Mouse (Mus musculus) embryonic facial prominence, embryonic 12.5 days (tissue): Measurements from ENCODE around the gene Rcc2. TPM values are rescaled to one million over a fixed set of nuclear protein-coding genes. Genes with fewer than 3 reads are reported as not detected.
A peak's percentile ranks its signal among the peaks of the same experiment; 100 is the strongest.

Source experiments
- ATAC-seq: fragments of 200-750 bp; cut with Nextera tagmentation; 2 replicates; pipeline ENCODE4 v1.8.0; 2017; ENCODE audit not compliant: insufficient number of reproducible peaks, insufficient read depth, low FRiP score, low TSS enrichment
- H3K27ac ChIP-seq: fragments of 300-500 bp; sonication (generic); 2 replicates; pipeline ENCODE4 v1.5.1; 2016; ENCODE audit warnings: mild to moderate bottlenecking
- H3K27me3 ChIP-seq: fragments of 300-500 bp; sonication (generic); 2 replicates; pipeline ENCODE4 v1.6.1; 2016; ENCODE audit warnings: mild to moderate bottlenecking, moderate library complexity
- H3K36me3 ChIP-seq: fragments of 300-500 bp; sonication (generic); 2 replicates; pipeline ENCODE4 v1.6.1; 2016; ENCODE audit warnings: mild to moderate bottlenecking
- H3K4me1 ChIP-seq: fragments of 300-500 bp; sonication (generic); 2 replicates; pipeline ENCODE4 v1.6.1; 2016
- H3K4me2 ChIP-seq: fragments of 300-500 bp; sonication (generic); replicated peaks from 2 replicates; pipeline ENCODE4 v1.6.1; 2016; ENCODE audit warnings: mild to moderate bottlenecking, moderate library complexity
- H3K4me3 ChIP-seq: fragments of 300-500 bp; sonication (generic); 2 replicates; pipeline ENCODE4 v1.5.1; 2016; ENCODE audit warnings: mild to moderate bottlenecking
- H3K9ac ChIP-seq: fragments of 300-500 bp; sonication (generic); 2 replicates; pipeline ENCODE4 v1.6.1; 2016; ENCODE audit warnings: mild to moderate bottlenecking, moderate library complexity
- H3K9me3 ChIP-seq: fragments of 300-500 bp; sonication (generic); 2 replicates; pipeline ENCODE4 v1.6.1; 2016; ENCODE audit warnings: mild to moderate bottlenecking, moderate library complexity
- WGBS: fragments of 180-500 bp; shearing (Covaris S2); methylation state at CpG from one replicate; pipeline ENCODE4 v1.1.7; 2016; 5-methylcytosine and 5-hydroxymethylcytosine counted together
- polyA plus RNA-seq: library from polyadenylated mRNA; unstranded; fragments of >200 nt; fragmentation: Nextera tagmentation; extraction: Ambion mirVana; gene quantifications from 2 replicates; pipeline ENCODE4 v1.2.1, GENCODE M21; 2016

Gene Rcc2
- polyA plus RNA-seq, 1 experiment from 2014 or later, result 95.5 TPM

DNA sequence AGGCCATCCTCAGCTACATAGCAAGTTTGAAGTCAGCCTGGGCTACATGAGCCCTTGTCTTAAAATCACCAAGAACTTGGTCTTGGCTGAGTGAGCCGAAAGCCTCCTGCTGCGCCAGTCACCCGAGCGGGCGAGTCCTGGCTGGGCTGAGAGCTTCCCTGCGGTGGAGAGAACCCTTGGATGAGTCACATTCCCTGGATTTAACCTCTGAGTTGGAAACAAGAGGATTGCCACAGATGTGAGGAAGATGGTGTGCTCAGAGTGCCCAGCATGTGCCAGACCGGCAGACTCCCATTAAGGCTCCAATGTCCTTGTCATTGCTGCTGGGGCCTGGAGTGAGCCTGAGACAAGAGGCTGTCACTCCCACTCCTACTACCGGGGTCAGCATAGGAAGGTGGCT, 32.5 kb upstream of the Rcc2 start:
- Histone ChIP-seq H3K4me3 (no peak overlapping the region), H3K36me3 (no peaks in the 10 kb centered on the region), H3K4me2 (no peak overlapping the region), H3K9ac (no peak overlapping the region), H3K27ac (no peak overlapping the region), H3K27me3 (no peaks in the 10 kb centered on the region), H3K9me3 (no peaks in the 10 kb centered on the region), H3K4me1 (peaks cover 5% of the 10 kb centered on the region)
- WGBS, result 87% methylated on average over 8 of the region's 8 CpGs
- no peak for ATAC-seq

DNA sequence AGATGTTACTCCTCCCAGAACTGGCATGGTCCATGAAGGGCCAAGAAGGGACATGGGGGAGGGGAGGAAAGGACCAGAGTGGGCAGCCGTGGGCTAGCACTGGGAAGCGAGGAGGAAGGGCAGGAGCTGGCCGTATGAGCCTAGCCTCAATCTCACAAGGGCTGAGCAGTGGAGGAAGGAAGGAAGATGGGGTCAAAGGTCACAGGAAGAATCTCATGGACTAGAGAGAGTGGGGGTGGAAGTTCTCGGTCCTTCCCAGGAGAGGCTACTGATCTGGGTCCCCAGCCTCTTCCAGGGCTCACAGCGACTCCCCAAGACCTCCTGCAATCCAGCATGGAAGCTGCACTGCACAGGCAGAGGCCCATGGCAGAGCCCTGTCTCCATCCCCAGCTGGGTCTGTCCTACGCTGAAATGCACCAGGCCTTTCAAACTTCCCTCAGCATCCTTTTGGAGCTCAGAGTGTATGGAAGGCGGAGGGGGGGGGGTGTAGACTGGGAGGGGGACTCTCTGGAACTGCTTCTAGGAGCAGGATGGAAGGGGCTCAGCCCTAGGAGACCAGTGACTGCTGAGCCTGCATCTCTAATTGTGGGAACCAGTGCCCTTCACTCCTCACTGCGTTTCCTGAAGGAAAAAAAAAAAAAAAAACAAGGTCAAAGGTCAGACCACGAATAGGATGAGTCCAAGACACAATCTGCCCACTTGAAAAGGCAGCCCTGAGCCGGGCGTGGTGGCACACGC, 26.6 kb upstream of the Rcc2 start:
- H3K9me3 ChIP-seq, result no peaks in the 10 kb centered on the region
- peak; percentile 43; the same call in 1 of the 2 replicates for ATAC-seq
- H3K4me1 ChIP-seq, result no peaks in the 10 kb centered on the region
- 49% methylated on average over 12 of the region's 12 CpGs for WGBS
- no peak overlapping the region for H3K4me3 ChIP-seq
- H3K27ac ChIP-seq, result no peak overlapping the region
- H3K9ac ChIP-seq, result no peak overlapping the region
- H3K4me2 ChIP-seq, result no peak overlapping the region
- H3K27me3 ChIP-seq, result no peaks in the 10 kb centered on the region
- no peaks in the 10 kb centered on the region for H3K36me3 ChIP-seq

DNA sequence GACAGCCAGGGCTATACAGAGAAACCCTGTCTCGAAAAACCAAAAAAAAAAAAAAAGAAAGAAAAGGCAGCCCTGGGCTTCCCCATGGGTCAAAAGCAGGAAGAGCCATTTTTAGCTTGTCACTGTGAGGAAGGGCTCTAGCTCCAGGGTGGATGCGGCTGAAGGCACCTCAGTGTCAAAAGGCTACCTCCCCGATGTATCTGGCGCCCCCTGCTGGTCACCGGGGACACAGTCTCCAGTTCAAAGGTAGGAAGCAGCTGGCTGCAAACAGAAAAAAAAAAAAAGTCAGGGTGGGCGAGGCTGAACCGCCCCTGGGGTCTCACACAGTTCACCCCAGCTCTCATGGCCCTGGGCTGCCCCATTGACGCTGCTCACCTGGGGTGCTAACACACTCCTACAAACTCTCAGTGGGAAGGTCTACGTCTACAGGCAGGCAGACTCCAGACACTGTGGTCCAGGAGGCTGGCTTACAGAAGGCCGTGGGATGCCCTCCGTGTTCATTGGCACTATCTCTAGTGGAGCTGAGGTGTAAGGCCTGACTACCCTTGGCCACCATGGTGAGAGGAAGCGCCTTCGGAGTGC, 25.9 kb upstream of the Rcc2 start:
- Histone ChIP-seq H3K9me3 (no peaks in the 10 kb centered on the region), H3K4me1 (no peaks in the 10 kb centered on the region), H3K27me3 (no peaks in the 10 kb centered on the region), H3K4me3 (no peak overlapping the region), H3K4me2 (no peak overlapping the region), H3K9ac (no peak overlapping the region), H3K27ac (no peak overlapping the region), H3K36me3 (no peaks in the 10 kb centered on the region)
- ATAC-seq, result no peak
- WGBS, result 33% methylated on average over 12 of the region's 13 CpGs

DNA sequence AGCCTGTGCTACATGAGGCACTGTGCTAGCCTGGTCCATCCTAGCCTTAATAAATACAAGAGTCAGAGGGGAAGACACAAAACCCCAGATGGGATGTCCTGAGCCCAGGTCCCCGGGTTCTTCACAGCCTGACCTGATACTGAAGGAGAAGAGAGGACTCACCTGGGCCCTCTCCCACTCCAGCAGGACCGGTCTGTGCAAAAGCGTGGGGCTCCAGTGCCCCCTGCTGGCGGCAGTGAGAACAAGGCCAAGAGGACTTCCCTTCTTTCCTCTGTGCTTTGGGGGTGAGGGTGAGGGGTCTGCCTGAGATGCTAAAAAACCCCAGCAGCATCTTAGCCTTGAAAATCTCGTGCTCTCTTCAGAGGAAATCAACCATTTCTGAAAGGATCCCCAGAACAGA, 21.3 kb upstream of the Rcc2 start:
- no peak overlapping the region for H3K4me2 ChIP-seq
- H3K9ac ChIP-seq, result no peak overlapping the region
- no peak overlapping the region for H3K27ac ChIP-seq
- no peak; the same call in 1 of the 2 replicates for ATAC-seq
- no peaks in the 10 kb centered on the region for H3K27me3 ChIP-seq
- H3K9me3 ChIP-seq, result no peaks in the 10 kb centered on the region
- H3K4me3 ChIP-seq, result no peak overlapping the region
- no peaks in the 10 kb centered on the region for H3K36me3 ChIP-seq
- WGBS, result 9% methylated on average over 5 of the region's 5 CpGs
- peaks cover 6% of the 10 kb centered on the region for H3K4me1 ChIP-seq

DNA sequence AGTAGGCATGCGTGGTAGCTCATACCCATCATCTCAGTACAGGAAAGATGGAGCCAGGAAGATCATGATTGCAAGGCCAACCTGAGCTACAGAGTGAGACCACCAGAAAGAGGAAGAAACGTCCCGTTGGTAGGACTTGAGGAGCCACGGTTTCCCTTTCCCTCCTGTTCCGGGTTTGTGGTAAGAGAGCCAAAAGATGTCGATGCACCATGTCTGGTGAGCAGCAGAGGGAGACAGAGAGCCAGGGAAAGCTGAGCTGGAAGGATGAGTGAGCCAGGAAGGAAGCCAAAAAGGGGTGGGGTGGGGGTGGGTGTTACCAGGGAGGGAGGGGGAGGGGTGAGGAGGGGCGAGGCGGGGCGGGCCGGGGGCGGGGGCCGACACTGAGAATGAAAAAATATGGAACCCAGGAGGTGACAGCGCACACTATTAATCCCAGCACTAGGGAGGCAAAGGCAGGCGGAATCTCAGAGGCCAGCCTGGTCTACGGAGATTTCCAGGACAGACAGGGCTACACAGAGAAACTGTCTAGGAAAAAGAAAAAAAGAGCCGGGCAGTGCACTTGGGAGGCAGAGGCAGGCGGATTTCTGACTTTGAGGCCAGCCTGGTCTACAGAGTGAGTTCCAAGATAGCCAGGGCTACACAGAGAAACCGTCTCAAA, 20.5 kb upstream of the Rcc2 start:
- ATAC-seq, result no peak
- no peaks in the 10 kb centered on the region for H3K27me3 ChIP-seq
- H3K9ac ChIP-seq, result no peak overlapping the region
- no peaks in the 10 kb centered on the region for H3K9me3 ChIP-seq
- H3K4me1 ChIP-seq, result peaks cover 14% of the 10 kb centered on the region
- no peak overlapping the region for H3K4me3 ChIP-seq
- no peak overlapping the region for H3K27ac ChIP-seq
- WGBS, result 27% methylated on average over 17 of the region's 18 CpGs
- no peak overlapping the region for H3K4me2 ChIP-seq
- H3K36me3 ChIP-seq, result no peaks in the 10 kb centered on the region

DNA sequence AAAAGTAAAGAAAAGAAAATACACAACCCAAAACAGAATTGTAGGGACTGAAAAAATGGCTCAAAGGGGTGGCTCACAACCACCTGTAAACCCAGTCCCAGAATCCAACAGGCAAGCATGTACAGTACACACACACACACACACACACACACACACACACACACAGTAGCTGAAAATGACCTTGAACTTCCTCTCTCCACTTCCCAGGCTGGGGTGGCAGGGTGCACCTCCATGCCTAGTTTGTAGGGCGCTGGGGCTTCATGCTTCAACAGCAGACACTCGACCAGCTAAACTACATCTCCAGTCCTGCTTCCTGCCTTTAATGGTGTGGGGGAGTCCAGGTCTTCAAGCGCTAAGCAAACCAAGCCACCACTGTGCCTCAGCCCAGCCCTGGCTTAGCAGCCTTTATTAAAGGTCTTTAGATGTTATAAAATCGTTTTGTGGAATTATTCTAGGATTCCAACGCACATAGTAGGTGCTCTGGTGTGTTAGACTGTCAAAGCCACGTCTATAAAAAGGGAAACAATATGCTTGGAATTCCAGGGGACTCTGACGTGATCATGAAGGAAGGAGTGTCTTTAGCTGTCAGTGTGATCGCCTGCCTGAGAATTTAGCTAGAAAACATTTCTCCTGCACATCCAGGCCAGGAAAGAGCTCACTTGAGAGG, 19.5 kb upstream of the Rcc2 start:
- Histone ChIP-seq H3K4me1 (peaks cover 19% of the 10 kb centered on the region), H3K36me3 (no peaks in the 10 kb centered on the region), H3K9ac (no peak overlapping the region), H3K9me3 (no peaks in the 10 kb centered on the region), H3K27ac (no peak overlapping the region), H3K4me2 (no peak overlapping the region), H3K4me3 (no peak overlapping the region), H3K27me3 (no peaks in the 10 kb centered on the region)
- WGBS, result 59% methylated on average over 8 of the region's 8 CpGs
- no peak for ATAC-seq

DNA sequence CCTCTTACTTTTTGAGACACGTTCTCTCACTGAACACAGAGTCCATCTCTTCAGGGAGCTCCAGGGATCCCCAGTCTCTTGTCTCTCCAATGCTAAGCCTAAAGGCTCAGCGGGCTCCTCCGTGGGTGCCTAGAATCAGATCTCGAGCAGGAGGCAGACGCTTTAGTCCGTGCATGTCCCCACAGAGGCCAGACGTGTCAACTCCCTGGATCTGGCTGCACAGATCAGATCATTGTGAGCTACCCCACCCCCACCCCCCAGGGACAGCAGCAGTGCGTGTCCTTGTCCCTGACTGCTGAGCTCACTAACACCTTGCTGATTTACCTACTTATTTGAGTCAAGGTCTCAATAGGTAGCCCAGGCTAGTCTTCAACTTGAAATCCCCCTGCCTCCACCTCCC, 16.7 kb upstream of the Rcc2 start:
- H3K36me3 ChIP-seq, result no peaks in the 10 kb centered on the region
- H3K27ac ChIP-seq, result no peak overlapping the region
- no peak overlapping the region for H3K4me3 ChIP-seq
- ATAC-seq, result no peak
- H3K9ac ChIP-seq, result no peak overlapping the region
- no peaks in the 10 kb centered on the region for H3K9me3 ChIP-seq
- H3K4me1 ChIP-seq, result peaks cover 19% of the 10 kb centered on the region
- WGBS, result 23% methylated on average over 8 of the region's 8 CpGs
- no peaks in the 10 kb centered on the region for H3K27me3 ChIP-seq
- peak overlapping the region; percentile 40 for H3K4me2 ChIP-seq

DNA sequence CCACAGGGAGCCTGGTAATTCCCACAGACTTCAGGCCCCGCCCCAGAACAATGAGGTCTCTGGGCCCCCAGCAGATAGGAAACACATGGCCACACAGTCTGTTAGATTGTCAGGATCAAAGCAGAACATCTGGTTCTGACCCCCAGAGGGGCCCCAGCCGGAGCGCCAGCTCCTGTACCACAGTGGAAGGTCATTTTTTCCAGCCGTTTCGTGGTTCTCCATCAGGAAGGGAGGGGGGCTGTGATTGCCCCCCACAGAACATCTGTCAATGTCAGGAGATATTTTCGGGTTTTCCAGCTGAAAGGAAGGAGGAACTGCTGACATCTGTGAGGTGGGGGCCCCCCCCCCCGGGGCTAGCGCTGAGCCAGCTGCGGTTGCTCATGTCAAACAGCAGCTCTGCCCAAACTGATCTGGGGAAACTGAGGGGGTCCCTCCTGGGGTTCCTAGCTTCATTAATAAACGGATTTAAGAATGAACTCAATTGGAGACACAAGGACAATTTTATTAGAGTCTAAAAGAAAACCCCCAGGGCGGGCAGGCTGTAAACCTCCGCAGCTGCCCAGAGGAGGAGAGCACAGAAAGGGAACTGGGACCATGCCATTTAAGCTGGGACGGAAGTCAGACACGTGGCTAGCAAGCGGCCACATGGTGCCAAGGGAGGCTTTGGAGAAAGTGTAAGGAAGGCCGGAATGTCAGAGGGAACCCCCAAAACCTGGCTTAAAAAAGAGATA, 16.0 kb upstream of the Rcc2 start:
- WGBS, result 6% methylated on average over 16 of the region's 16 CpGs
- peak overlapping the region; percentile 40 for H3K4me2 ChIP-seq
- no peak for ATAC-seq

DNA sequence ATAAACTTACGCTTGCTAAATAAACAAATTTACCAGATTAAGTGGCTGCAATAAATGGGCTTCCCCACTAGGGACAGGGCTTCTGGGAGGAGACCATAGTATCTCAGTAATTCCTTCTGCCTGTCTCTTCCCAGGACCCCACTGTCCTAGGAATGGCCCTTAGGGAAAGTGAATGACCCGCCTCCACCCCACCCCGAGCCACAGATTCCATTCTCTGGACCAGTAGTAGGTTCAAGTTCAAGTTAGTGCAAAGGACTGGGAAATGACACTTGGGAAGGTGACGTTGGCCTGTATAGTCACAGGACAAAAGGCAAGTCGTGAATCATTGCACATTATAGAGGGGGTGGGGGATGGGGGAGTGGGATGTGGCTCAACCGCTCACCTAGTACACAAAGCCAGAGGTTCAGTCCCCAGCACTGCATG, 15.4 kb upstream of the Rcc2 start:
- Histone ChIP-seq H3K27me3 (no peaks in the 10 kb centered on the region), H3K4me3 (no peak overlapping the region), H3K4me2 (peak overlapping the region; percentile 40), H3K9ac (no peak overlapping the region), H3K36me3 (no peaks in the 10 kb centered on the region), H3K4me1 (peaks cover 19% of the 10 kb centered on the region), H3K9me3 (no peaks in the 10 kb centered on the region), H3K27ac (no peak overlapping the region)
- 43% methylated on average over 6 of the region's 6 CpGs for WGBS
- no peak for ATAC-seq

More for the DNA sequence above, 16.0 kb upstream of the Rcc2 start:
- no peaks in the 10 kb centered on the region for H3K9me3 ChIP-seq
- H3K9ac ChIP-seq, result no peak overlapping the region
- no peaks in the 10 kb centered on the region for H3K27me3 ChIP-seq
- H3K4me1 ChIP-seq, result peaks cover 19% of the 10 kb centered on the region
- 0 out of 2 replicates have a peak overlapping the region, but pooled peaks have one; percentile 36 for H3K27ac ChIP-seq
- no peaks in the 10 kb centered on the region for H3K36me3 ChIP-seq
- no peak overlapping the region for H3K4me3 ChIP-seq

DNA sequence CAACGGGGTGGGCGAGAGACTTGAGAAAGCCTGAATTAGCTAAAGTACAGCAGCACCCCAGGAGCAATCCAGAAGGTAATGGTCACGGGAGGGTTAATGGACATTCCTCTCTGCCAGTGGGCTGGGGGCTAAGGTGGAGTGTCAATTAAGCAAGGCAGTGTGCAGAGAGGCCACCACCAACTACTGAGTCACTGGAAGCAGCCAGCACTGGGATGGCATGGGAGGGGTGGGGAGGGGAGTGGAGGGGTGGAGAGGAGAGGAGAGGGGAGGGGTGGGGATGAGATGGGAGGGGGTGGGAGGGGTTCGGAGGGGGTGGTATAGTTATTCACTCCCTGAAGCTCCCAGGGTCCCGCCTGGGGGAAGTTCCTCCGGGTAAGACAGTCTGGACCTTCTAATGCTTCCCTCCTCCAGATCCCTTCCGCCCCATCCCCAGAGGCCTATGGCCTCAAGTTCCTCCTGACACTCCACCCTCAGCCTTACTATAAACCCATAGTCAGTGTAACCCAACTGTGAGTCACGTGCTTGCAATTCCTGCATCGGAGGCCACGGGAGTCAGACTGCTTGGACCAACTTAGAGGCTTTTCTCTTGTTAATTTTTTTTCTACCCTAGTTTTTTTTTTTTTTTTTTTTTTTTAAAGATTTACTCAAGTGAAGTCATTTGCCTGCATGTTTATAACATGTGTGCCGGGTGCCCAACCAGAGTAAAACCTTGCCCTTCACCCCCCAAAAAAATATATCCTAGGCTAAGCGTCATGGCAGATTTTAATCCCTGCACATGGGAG, 12.1 kb upstream of the Rcc2 start:
- Histone ChIP-seq H3K4me3 (no peak overlapping the region), H3K9me3 (no peaks in the 10 kb centered on the region), H3K36me3 (no peaks in the 10 kb centered on the region), H3K27ac (no peak overlapping the region), H3K4me2 (no peak overlapping the region), H3K9ac (no peak overlapping the region), H3K4me1 (peaks cover 19% of the 10 kb centered on the region), H3K27me3 (no peaks in the 10 kb centered on the region)
- no peak for ATAC-seq
- WGBS, result 61% methylated on average over 10 of the region's 12 CpGs
